Mouse (Mus musculus) myocyte (in vitro differentiated cells): ENCODE measurements around the gene Mien1.

Experiments used
- E2F4 ChIP-seq: IDR thresholded peaks from one replicate; pipeline ENCODE4 v1.6.1; 2011; ENCODE audit warnings: mild to moderate bottlenecking, control low read depth, moderate library complexity; ENCODE audit not compliant: insufficient read depth
- MAX ChIP-seq: IDR thresholded peaks from one replicate; pipeline ENCODE4 v1.6.1; 2011; ENCODE audit warnings: low read depth, mild to moderate bottlenecking, control low read depth
- POLR2A ChIP-seq: IDR thresholded peaks from one replicate; pipeline ENCODE4 v1.6.1; 2011; ENCODE audit warnings: low read depth, mild to moderate bottlenecking, control low read depth, moderate library complexity; ENCODE audit not compliant: insufficient read length
- USF1 ChIP-seq: IDR thresholded peaks from one replicate; pipeline ENCODE4 v1.6.1; 2011; ENCODE audit warnings: low read depth, mild to moderate bottlenecking, control low read depth, moderate library complexity

DNA sequence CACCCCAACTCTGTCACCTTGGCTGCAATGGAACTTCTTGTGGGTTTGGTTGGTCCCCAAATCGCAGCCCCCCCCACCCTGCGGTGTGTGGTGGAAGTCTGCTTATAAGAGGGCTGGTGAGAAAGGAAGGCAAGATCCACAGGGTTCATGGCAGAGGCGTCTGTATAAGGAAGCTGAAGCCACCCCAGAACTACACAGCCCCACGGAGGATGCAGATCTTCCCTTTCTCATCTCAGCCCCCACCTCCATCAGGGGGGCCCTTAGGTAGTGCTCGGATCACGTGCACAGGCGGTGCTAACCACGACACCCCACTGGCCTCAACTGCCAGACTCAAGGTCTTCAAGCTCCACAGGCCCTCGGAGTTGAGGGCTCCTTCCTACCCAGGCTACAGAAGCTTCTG is 25.1 kb upstream of the Mien1 start:
- TF ChIP-seq MAX (no peak), E2F4 (no peak), POLR2A (no peak), USF1 (no peak)
